Mouse (Mus musculus) E14TG2a.4 (cell line): ENCODE data around the gene Atg4a.

Source experiments
- CTCF ChIP-seq: conservative IDR thresholded peaks from 2 replicates; pipeline ENCODE4 v1.5.1; 2014; ENCODE audit warnings: low read length
- POU5F1 ChIP-seq: IDR thresholded peaks from 2 replicates; pipeline ENCODE4 v1.6.1; 2014; ENCODE audit warnings: low read length, borderline replicate concordance

GRCm38 (mm10) chrX:140932066-140932465, 24.6 kb upstream of the Atg4a start:
- TF ChIP-seq CTCF (0 out of 2 replicates have a peak, but pooled peaks have one; percentile 10), POU5F1 (no peak)
